Mouse (Mus musculus): ENCODE measurements at regions not wholly inside any gene's neighbourhood (a gene's known extent, or its start where the extent isn't known, plus 50 kb on each side); places are given as distances from the start of the nearest gene placed in this dataset.

GRCm38 (mm10) chr3:149811036-149811435, 820.7 kb upstream of the Adgrl2 start:
- no peak for DNase-seq

GRCm38 (mm10) chr3:149805345-149805744, 815.0 kb upstream of the Adgrl2 start:
- no peak for DNase-seq

GRCm38 (mm10) chr3:149796123-149796522, 805.8 kb upstream of the Adgrl2 start:
- DNase-seq = no peak

- no peak for DNase-seq
Measured at GRCm38 (mm10) chr3:149791593-149791992, 801.2 kb upstream of the Adgrl2 start.

- no peak for DNase-seq
Measured at GRCm38 (mm10) chr3:149786096-149786495, 795.7 kb upstream of the Adgrl2 start.

- DNase-seq = no peak
Measured at GRCm38 (mm10) chr3:149783903-149784608, 793.7 kb upstream of the Adgrl2 start.

GRCm38 (mm10) chr3:149767847-149768421, 777.6 kb upstream of the Adgrl2 start:
- no peak for DNase-seq

GRCm38 (mm10) chr3:149761245-149761644, 770.9 kb upstream of the Adgrl2 start:
- no peak for DNase-seq

GRCm38 (mm10) chr3:149757910-149758592, 767.7 kb upstream of the Adgrl2 start:
- DNase-seq = no peak

GRCm38 (mm10) chr3:149736069-149736468, 745.7 kb upstream of the Adgrl2 start:
- no peak for DNase-seq

GRCm38 (mm10) chr3:149726212-149726611, 735.9 kb upstream of the Adgrl2 start:
- DNase-seq = peak in 1 of 2 experiments; percentile 2

- DNase-seq = no peak
Measured at GRCm38 (mm10) chr3:149724879-149725278, 734.5 kb upstream of the Adgrl2 start.

GRCm38 (mm10) chr3:149721832-149722231, 731.5 kb upstream of the Adgrl2 start:
- no peak for DNase-seq

- DNase-seq = no peak
Measured at GRCm38 (mm10) chr3:149720306-149720705, 730.0 kb upstream of the Adgrl2 start.

GRCm38 (mm10) chr3:149705724-149706123, 715.4 kb upstream of the Adgrl2 start:
- no peak for DNase-seq

- no peak for DNase-seq
Measured at GRCm38 (mm10) chr3:149705322-149705721, 715.0 kb upstream of the Adgrl2 start.

- DNase-seq = no peak
Measured at GRCm38 (mm10) chr3:149704478-149704877, 714.1 kb upstream of the Adgrl2 start.

- DNase-seq = no peak
Measured at GRCm38 (mm10) chr3:149683561-149683960, 693.2 kb upstream of the Adgrl2 start.

GRCm38 (mm10) chr3:149682246-149682645, 691.9 kb upstream of the Adgrl2 start:
- no peak for DNase-seq

- DNase-seq = no peak
Measured at GRCm38 (mm10) chr3:149673926-149674325, 683.6 kb upstream of the Adgrl2 start.

- no peak for DNase-seq
Measured at GRCm38 (mm10) chr3:149664624-149665023, 674.3 kb upstream of the Adgrl2 start.

- DNase-seq = no peak
Measured at GRCm38 (mm10) chr3:149638324-149638723, 648.0 kb upstream of the Adgrl2 start.

GRCm38 (mm10) chr3:149626186-149626585, 635.8 kb upstream of the Adgrl2 start:
- DNase-seq = peak; percentile 8
